Mouse (Mus musculus): ENCODE measurements around the gene Nrcam. TPM values are rescaled to one million over a fixed set of nuclear protein-coding genes. Genes with fewer than 3 reads are reported as not detected.

Nrcam gene
- total and polyA plus RNA-seq, 3 experiments = 0.16 to 0.23 (median 0.20) TPM

DNA sequence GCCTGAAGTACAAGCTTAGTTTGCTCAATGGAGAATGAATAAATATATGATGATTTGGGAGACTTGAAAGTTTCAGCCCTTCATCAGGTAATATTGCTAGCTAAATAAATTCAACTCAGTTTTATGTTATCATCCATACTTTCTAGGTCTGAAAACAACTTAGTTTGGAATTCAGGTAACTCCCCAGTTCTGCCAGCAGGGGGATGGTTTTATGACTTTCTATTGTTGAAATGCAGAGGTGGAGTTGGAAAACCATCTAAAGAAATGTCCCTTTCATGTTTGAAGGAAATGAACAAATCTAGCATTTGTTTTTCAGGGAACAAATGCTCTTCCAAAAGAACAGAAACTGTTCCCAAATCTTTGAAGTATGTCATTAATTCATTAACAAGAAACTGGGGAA is 146.7 kb downstream of the Nrcam start:
- H3K27me3 ChIP-seq (ENCODE audit: control insufficient read depth, insufficient read depth, low read length) = no peaks in the 10 kb centered on the region
- no peaks in the 10 kb centered on the region for H3K4me1 ChIP-seq (ENCODE audit: control insufficient read depth, insufficient read depth, low read length)
- H3K27ac ChIP-seq = no peak overlapping the region

DNA sequence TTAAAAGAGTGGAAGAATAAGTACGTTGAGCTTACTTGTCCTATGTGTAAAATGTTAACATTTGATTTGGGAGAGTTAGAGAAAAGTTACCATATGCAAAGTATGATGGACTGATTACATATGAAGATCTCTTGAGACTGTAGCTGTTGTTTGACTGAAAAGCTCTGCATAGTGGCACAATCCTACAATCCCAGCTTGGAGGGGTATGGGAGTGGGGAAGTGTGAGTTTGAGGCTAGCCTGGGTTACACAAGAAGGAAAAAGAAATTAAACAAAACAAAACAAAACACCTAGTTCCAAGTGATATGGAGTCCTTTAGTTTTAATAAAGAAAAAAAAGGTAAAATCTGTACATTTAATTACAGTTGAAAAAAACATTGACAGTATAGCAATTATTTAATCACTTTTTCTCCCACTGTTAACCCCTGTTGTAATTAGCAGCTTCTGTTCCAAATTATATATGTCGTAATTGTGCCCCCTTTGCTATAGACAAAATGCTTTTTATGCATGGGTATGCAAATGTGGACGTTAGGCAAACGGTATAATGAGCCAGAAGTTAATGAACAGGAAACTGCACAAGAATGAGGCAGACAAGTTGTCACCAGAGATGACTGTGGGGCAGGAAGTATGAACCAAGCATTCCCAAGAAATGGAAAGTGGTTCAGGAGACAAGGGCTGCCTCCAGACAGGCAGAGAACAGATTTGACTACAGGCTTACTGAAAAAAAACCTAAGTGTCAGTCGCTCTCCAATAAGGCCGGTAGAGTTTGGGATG is 150.8 kb downstream of the Nrcam start:
- intact Hi-C loops (cut with DNase I) = no loop called here
- no peak overlapping the region for H3K4me3 ChIP-seq
- 57% methylated on average over 6 of the region's 6 CpGs for WGBS
- H3K36me3 ChIP-seq (ENCODE audit: control insufficient read depth, insufficient read depth, low read length) = no peaks in the 10 kb centered on the region
- H3K27me3 ChIP-seq (ENCODE audit: control insufficient read depth, insufficient read depth, low read length) = no peaks in the 10 kb centered on the region
- no peaks in the 10 kb centered on the region for H3K4me1 ChIP-seq (ENCODE audit: control insufficient read depth, insufficient read depth, low read length)
- H3K27ac ChIP-seq = no peak overlapping the region
- DNase-seq = no peak
- TF ChIP-seq CTCF (IDR thresholded peaks at IDR 0.05) (no peak), POLR2A (IDR thresholded peaks at IDR 0.05; ENCODE audit: insufficient read depth, low read depth, low read length) (no peak), EP300 (IDR thresholded peaks at IDR 0.05; ENCODE audit: insufficient read depth, low read depth, low read length) (no peak)
- no peaks in the 10 kb centered on the region for H3K79me2 ChIP-seq (replicated peaks; ENCODE audit: control insufficient read depth, insufficient read depth, low read length)
- no peak overlapping the region for H3K9ac ChIP-seq (ENCODE audit: low read depth, low read length)

More for the DNA sequence above, 146.7 kb downstream of the Nrcam start:
- intact Hi-C loops (cut with DNase I) = no loop called here
- Histone ChIP-seq H3K36me3 (ENCODE audit: control insufficient read depth, insufficient read depth, low read length) (no peaks in the 10 kb centered on the region), H3K4me3 (no peak overlapping the region), H3K9ac (ENCODE audit: low read depth, low read length) (no peak overlapping the region), H3K79me2 (replicated peaks; ENCODE audit: control insufficient read depth, insufficient read depth, low read length) (no peaks in the 10 kb centered on the region)
- TF ChIP-seq EP300 (IDR thresholded peaks at IDR 0.05; ENCODE audit: insufficient read depth, low read depth, low read length) (no peak), POLR2A (IDR thresholded peaks at IDR 0.05; ENCODE audit: insufficient read depth, low read depth, low read length) (no peak), CTCF (IDR thresholded peaks at IDR 0.05) (peak; percentile 21; the same call in 1 of the 2 replicates)
- no peak for DNase-seq

DNA sequence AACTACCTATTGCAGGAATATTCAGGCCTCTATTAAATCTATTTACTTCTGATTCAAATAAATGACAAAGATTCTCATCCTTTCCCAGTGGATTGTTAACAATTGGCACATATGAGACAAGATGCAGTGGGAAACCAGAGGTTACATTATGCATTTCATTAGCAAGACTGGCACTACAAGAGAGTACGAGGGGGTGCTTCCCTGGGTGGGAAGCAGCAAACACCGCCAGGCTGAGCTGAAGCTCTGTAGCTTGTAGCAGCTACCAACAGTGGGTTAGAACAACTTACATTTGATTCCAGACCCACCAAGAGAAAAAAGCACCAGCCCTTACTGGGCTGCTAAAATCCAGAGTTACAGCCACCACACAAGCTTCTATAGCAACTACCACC is 151.3 kb downstream of the Nrcam start:
- H3K79me2 ChIP-seq (replicated peaks; ENCODE audit: control insufficient read depth, insufficient read depth, low read length) = no peaks in the 10 kb centered on the region
- no peak overlapping the region for H3K27ac ChIP-seq
- H3K27me3 ChIP-seq (ENCODE audit: control insufficient read depth, insufficient read depth, low read length) = no peaks in the 10 kb centered on the region
- H3K9ac ChIP-seq (ENCODE audit: low read depth, low read length) = no peak overlapping the region
- H3K4me3 ChIP-seq = no peak overlapping the region
- no peak for TF ChIP-seq POLR2A (IDR thresholded peaks at IDR 0.05; ENCODE audit: insufficient read depth, low read depth, low read length)
- no peaks in the 10 kb centered on the region for H3K4me1 ChIP-seq (ENCODE audit: control insufficient read depth, insufficient read depth, low read length)
- no peak for DNase-seq
- 68% methylated on average over 2 of the region's 2 CpGs for WGBS
- H3K36me3 ChIP-seq (ENCODE audit: control insufficient read depth, insufficient read depth, low read length) = no peaks in the 10 kb centered on the region
- intact Hi-C loops (cut with DNase I) = no loop called here

DNA sequence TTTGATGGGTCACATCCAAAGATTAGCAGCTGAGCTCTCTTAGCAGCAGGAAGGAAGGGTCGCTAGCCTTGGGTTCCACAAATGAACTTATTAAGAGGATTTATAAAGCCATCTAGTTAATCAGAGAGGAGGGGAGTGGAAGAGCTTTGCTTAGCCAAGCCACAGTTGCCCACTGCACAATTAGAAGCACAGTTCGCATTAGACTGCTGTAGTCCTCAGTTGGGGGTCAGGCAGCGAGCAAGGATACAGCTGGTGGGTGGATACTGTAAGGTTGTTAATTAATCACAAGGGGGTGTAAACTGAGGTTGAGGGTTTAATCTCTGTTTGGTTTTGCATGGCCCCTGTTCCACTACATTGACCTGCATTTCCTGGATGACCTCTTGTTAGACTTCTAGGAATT is 152.7 kb downstream of the Nrcam start:
- Histone ChIP-seq H3K27ac (no peak overlapping the region), H3K79me2 (replicated peaks; ENCODE audit: control insufficient read depth, insufficient read depth, low read length) (no peaks in the 10 kb centered on the region), H3K36me3 (ENCODE audit: control insufficient read depth, insufficient read depth, low read length) (no peaks in the 10 kb centered on the region), H3K4me1 (ENCODE audit: control insufficient read depth, insufficient read depth, low read length) (no peaks in the 10 kb centered on the region), H3K27me3 (ENCODE audit: control insufficient read depth, insufficient read depth, low read length) (no peaks in the 10 kb centered on the region), H3K9ac (ENCODE audit: low read depth, low read length) (no peak overlapping the region), H3K4me3 (no peak overlapping the region)
- TF ChIP-seq EP300 (IDR thresholded peaks at IDR 0.05; ENCODE audit: insufficient read depth, low read depth, low read length) = no peak
- DNase-seq = no peak
- 74% methylated on average over 3 of the region's 3 CpGs for WGBS
- intact Hi-C loops (cut with DNase I) = no loop called here

DNA sequence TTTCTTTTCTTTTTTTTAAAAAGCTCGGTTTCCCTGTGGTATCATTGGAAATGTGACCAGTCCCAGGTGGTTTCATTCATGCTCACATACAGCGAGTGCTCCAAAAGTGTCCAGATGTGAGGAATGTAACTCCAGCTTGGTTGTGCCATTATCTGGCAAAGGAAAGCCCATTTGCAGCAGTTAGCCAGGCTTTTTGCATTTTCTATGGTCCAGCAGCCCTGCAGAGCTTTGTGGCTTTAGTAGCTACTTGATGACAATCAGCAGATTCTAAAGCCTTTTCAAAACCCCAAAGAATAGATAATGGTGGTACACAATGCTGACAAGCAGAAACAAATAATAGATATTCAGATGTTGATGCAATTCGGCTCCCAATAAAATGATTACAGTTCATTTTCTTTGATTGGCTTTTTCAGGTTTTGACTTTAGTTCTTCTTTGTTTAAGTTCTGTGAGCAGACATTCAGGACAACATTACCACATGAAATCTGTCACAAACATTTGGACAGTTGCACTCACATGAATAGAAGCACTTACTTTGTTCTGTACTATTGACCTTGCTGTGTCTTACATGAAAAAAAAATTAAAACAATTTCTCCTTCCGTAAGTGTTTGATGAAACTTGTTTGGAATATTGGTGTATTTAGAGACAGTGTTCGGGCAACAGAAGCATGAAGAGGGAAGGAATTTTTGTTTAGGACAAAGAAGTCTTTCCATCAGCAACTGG is 164.2 kb downstream of the Nrcam start:
- intact Hi-C loops (cut with DNase I) = no loop called here
- TF ChIP-seq POLR2A (IDR thresholded peaks at IDR 0.05; ENCODE audit: insufficient read depth, low read depth, low read length) (no peak), EP300 (IDR thresholded peaks at IDR 0.05; ENCODE audit: insufficient read depth, low read depth, low read length) (no peak), CTCF (IDR thresholded peaks at IDR 0.05) (no peak)

DNA sequence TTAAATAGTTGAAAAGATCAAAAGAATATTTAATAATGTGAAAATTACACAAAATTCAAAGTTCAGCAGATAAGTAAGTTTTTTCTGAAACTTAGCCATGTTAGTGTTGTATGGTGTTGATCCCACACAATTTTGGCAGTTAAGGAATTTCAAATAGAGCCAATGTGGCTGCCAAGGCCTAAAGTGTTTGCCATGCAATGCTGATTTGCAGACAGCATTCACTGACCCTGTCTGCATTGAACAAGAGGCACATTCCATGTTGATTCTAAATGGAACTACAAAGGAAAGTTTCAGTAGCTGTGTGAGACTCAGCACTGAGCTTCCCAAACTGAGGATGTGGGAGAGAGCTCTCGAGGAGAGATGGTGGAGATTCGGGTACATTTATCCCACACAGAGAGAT is 169.1 kb downstream of the Nrcam start:
- intact Hi-C loops (cut with DNase I) = no loop called here
- WGBS = 55% methylated on average over 2 of the region's 2 CpGs

More for the DNA sequence above, 164.2 kb downstream of the Nrcam start:
- Histone ChIP-seq H3K79me2 (replicated peaks; ENCODE audit: control insufficient read depth, insufficient read depth, low read length) (no peaks in the 10 kb centered on the region), H3K36me3 (ENCODE audit: control insufficient read depth, insufficient read depth, low read length) (no peaks in the 10 kb centered on the region), H3K4me1 (ENCODE audit: control insufficient read depth, insufficient read depth, low read length) (no peaks in the 10 kb centered on the region), H3K4me3 (no peak overlapping the region), H3K27me3 (ENCODE audit: control insufficient read depth, insufficient read depth, low read length) (no peaks in the 10 kb centered on the region), H3K9ac (ENCODE audit: low read depth, low read length) (no peak overlapping the region), H3K27ac (no peak overlapping the region)
- no peak for DNase-seq
- WGBS = 67% methylated on average over 5 of the region's 5 CpGs

More for the DNA sequence above, 169.1 kb downstream of the Nrcam start:
- no peak for DNase-seq
- Histone ChIP-seq H3K4me1 (ENCODE audit: control insufficient read depth, insufficient read depth, low read length) (no peaks in the 10 kb centered on the region), H3K79me2 (replicated peaks; ENCODE audit: control insufficient read depth, insufficient read depth, low read length) (no peaks in the 10 kb centered on the region), H3K4me3 (no peak overlapping the region), H3K27ac (no peak overlapping the region), H3K9ac (ENCODE audit: low read depth, low read length) (no peak overlapping the region), H3K36me3 (ENCODE audit: control insufficient read depth, insufficient read depth, low read length) (no peaks in the 10 kb centered on the region), H3K27me3 (ENCODE audit: control insufficient read depth, insufficient read depth, low read length) (no peaks in the 10 kb centered on the region)
- TF ChIP-seq POLR2A (IDR thresholded peaks at IDR 0.05; ENCODE audit: insufficient read depth, low read depth, low read length) (no peak), EP300 (IDR thresholded peaks at IDR 0.05; ENCODE audit: insufficient read depth, low read depth, low read length) (no peak), CTCF (IDR thresholded peaks at IDR 0.05) (no peak)
